Mouse (Mus musculus) yolk sac, embryonic 10.5 days (tissue): ENCODE results near the gene Gm8797.
"Not testable (repeated sequence)": the region's sequence is repeated elsewhere in the genome, so short reads cannot be mapped to it uniquely, and the experiment has no call there.

Experiments used
- DNase-seq: peaks from one replicate; pipeline ENCODE4 v3.0.0-alpha.2; 2017; ENCODE audit warnings: low spot score

Gm8797 gene

GRCm38 (mm10) chr3:5750506-5750905 lies at the start of gene Gm8797:
Gene Gm8797 (plus strand): TSS chr3:5750806.
- not testable (repeated sequence) for DNase-seq

- DNase-seq = no peak
These were observed 36.1 kb upstream of the Gm8797 start for GRCm38 (mm10) chr3:5714481-5714880.

GRCm38 (mm10) chr3:5732931-5733330 lies 17.7 kb upstream of the Gm8797 start:
- DNase-seq = no peak

DNA sequence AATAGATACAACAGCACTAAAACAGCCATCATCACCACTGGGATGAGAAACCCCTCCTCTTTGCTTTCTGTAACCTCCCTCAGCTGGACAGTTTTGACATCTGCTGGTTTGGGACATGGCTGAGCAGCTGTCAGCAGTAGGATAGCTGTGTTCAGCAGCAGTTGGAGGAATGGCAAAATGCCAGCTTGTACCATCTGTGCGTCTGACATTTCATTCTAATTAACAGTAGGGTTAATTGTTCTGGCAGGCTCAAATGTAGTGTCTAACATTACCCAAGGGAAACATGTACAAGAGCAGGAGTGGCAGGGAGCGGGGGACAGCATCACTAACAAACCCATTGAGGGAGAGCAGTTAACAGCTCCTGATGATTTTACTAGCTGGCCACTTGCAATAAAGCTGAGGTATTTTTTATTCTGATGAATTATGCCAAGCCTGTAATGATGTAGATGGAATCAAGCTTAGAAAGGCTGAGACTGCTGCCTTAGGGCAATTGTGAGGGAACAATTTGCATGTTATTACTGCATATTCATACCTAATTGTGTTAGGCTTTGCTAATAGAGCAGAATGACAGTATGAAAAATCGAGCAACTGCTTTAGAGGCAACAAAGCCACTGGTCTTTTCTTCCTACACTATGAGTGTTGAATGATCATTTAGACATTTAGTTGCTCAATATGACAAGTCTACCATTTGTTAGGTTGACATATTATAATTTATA lies 4.3 kb downstream of the Gm8797 start:
- no peak for DNase-seq

- no peak for DNase-seq
These were observed 15.7 kb downstream of the Gm8797 start for GRCm38 (mm10) chr3:5766256-5766655.

GRCm38 (mm10) chr3:5776894-5777293 lies 26.3 kb downstream of the Gm8797 start:
- DNase-seq = no peak
